Mouse (Mus musculus) 416B (cell line): ENCODE results near the gene Lrp2.

Experiments used
- DNase-seq: peaks from one replicate; pipeline ENCODE4 v3.0.0; 2011; ENCODE audit warnings: low read depth

Gene Lrp2

DNA sequence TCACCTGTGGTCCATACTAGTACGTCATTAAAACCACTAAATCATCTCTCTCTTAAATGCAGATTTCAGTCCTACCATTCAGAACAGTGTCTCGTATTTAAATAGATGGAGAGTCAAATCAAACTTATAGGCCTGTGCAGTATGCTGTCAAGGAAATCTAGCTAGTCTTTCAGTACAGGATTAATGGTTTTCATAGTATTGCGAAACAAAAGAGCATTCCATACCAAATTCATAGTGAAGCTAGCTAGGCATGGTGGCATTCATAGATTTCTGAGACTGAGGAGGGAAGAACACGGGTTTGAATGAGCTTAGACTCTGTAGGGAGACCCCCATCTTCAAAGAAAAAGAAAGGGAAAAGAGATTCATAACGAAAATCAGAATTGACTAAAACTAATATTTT, 74.1 kb downstream of the Lrp2 start:
- DNase-seq, result no peak

DNA sequence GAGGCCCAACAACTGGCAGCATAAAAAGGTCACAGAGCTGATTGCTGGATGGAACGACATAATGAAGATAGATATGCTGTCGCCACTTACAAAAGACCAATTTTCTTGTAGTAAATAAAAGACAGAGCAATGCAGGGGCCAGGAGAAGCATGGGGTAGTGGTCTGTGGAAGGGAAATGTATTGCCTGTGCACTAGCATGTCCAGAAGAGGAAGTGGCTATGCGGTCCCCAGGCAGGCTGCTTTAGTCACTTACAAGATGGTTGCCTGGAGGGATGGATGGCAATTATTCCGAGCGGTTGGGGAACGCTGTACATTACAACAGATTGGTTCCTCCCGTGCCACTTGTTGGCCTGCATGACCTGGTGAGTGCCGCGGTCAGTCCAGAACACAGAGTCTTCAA, 85.5 kb downstream of the Lrp2 start:
- no peak for DNase-seq

GRCm38 (mm10) chr2:69493130-69493529, 92.7 kb downstream of the Lrp2 start:
- DNase-seq, result peak; percentile 28

GRCm38 (mm10) chr2:69480965-69481364, 104.9 kb downstream of the Lrp2 start:
- DNase-seq, result no peak

- DNase-seq, result no peak
These were observed 106.0 kb downstream of the Lrp2 start for GRCm38 (mm10) chr2:69479859-69480258.

- DNase-seq, result no peak
These were observed 109.0 kb downstream of the Lrp2 start for GRCm38 (mm10) chr2:69476901-69477300.

GRCm38 (mm10) chr2:69475177-69475576, 110.7 kb downstream of the Lrp2 start:
- no peak for DNase-seq

GRCm38 (mm10) chr2:69471837-69472236, 114.0 kb downstream of the Lrp2 start:
- DNase-seq, result peak; percentile 44

- no peak for DNase-seq
These were observed 122.3 kb downstream of the Lrp2 start for GRCm38 (mm10) chr2:69463609-69464008.

DNA sequence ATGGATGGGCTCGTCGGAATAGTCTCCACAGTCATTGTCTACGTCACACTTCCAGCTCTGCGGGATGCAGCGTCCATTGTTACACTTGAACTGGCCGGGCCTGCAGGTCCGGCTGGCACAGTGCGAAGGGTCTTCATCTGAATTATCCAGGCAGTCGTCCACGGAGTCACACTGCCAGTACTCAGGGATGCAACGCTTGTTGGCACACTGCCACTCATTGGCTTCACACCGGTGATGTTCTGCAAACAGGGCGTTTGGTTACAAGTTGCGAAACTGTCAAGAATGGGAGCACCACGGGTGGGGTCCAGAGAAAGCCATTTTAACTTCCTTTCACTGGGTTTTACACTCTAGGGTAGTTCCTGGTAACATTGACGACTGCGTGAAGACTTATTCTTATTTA, 126.4 kb downstream of the Lrp2 start:
- DNase-seq, result no peak

DNA sequence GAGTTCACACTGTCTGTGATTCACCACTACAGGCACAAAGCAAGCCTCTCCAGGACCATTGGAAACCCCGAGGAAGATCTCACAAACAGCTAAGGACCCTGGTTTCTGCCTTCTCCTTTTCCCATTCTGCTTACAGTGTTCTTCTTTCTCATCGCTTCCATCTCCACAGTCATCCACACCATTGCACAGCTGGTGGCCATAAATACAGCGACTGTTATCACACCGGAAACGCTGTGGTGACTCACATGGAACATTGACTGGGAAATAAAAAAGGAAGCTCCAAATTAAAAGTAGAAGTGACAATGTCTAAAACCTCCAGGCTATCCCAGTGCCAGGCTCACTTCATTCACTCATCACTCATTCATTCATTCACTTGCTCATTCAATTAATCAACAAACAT, 134.7 kb downstream of the Lrp2 start:
- DNase-seq, result peak; percentile 16

- no peak for DNase-seq
These were observed 137.3 kb downstream of the Lrp2 start for GRCm38 (mm10) chr2:69448581-69448980.

GRCm38 (mm10) chr2:69445896-69446472, 139.9 kb downstream of the Lrp2 start:
- no peak for DNase-seq

GRCm38 (mm10) chr2:69441656-69442055, 144.2 kb downstream of the Lrp2 start:
- DNase-seq, result no peak

- DNase-seq, result peak; percentile 72
These were observed 157.7 kb downstream of the Lrp2 start for GRCm38 (mm10) chr2:69428116-69428515.

- DNase-seq, result no peak
These were observed 158.7 kb downstream of the Lrp2 start for GRCm38 (mm10) chr2:69427141-69427540.

GRCm38 (mm10) chr2:69426081-69426480, 159.8 kb downstream of the Lrp2 start:
- no peak for DNase-seq

DNA sequence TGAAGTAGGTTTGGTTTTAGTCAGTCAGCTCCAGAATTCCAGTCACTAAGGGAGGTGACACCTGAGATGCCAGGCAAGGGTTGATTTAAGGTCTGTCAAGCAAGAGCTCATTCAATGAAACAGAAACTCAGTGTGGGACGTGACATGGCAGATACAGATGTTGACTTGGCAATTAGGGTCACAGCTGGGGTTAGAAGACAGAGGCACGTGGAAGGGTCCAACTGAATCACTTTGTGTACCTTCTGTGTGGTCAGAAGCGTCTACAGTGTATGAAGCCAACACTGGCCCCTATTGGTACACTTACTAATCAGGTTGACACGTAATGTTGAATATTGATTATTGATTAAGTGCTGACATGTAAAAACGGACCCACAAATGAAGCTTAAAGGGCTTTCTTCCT, 161.0 kb downstream of the Lrp2 start:
- no peak for DNase-seq

DNA sequence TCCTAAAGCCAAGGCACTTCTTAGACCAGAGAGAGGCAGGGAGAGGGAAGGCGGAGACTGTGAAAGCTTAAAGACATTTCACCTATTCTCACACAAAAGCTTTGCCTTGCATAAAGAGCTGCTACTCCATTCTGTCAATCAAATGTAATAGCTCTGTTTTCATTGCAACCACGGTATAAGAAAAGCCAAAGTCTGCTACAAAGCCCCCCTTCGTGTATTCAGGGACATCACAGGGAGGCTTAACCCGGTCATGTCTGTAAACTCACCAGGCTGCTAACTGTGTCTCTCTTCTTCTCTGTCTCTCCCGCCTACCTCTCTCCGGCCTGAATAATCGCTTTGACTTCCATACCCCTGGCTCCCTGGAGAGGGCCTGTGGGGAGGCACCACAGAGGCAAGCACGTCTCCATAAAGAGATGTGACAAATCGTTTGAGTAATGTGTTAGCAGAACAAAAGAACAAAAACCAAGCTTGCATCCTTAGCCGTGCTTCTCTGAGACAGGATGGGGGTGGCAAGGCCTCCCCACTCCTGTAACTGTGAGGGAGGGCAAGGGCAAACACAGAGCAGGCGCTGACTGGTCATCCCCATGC, 167.5 kb downstream of the Lrp2 start:
- no peak for DNase-seq

GRCm38 (mm10) chr2:69415070-69415469, 170.8 kb downstream of the Lrp2 start:
- peak; percentile 96 for DNase-seq

GRCm38 (mm10) chr2:69414539-69414938, 171.3 kb downstream of the Lrp2 start:
- DNase-seq, result peak; percentile 53

GRCm38 (mm10) chr2:69405692-69406091, 180.2 kb downstream of the Lrp2 start:
- peak; percentile 84 for DNase-seq

GRCm38 (mm10) chr2:69402309-69402708, 183.6 kb downstream of the Lrp2 start:
- DNase-seq, result no peak

DNA sequence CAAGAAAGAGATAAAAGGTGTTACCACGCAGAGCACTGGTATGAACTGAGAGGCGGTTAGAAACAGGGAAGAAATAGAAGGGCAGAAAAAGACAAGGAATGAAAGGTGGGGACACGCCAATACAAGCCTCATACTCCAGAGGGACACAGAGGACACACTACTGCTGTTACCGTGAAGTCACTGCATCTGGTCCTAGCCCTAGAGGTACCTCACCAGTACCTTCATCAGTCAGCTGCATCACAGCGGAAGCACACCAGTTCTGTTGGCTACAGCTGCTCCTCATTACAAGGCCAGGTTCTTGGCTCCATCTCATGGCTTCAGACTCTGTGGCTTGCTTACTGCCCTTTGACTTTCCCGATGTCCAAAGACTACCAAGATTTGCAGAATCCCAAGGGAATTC, 184.0 kb downstream of the Lrp2 start:
- no peak for DNase-seq
